Mouse (Mus musculus): ENCODE data around the gene Bend6. TPM values are rescaled to one million over a fixed set of nuclear protein-coding genes. Genes with fewer than 3 reads are reported as not detected.

Gene Bend6
- polyA plus RNA-seq (2014; fragmentation: Illumina TruSeq; extraction: RNeasy Lipid Tissue Mini Kit (QIAGEN cat#74804)) = 1.3 TPM

GRCm38 (mm10) chr1:33907421-33908190, at the start of gene Bend6:
Gene Bend6, minus strand, starts transcription at chr1:33907816.

GRCm38 (mm10) chr1:33908191-33908962, 761 bp upstream of the Bend6 start, which contains the start of gene Dst:
Gene Dst, plus strand, starts transcription at chr1:33908225.

GRCm38 (mm10) chr1:33813868-33814794, 93.5 kb downstream of the Bend6 start, which contains the start of gene Zfp451:
Gene Zfp451, minus strand, starts transcription at chr1:33814595.

Other genes with a start within 250 kb of the Bend6 start
- 19.5 TPM for gene Prim2, start 238.0 kb downstream of the Bend6 start, polyA plus RNA-seq (2014; fragmentation: Illumina TruSeq; extraction: RNeasy Lipid Tissue Mini Kit (QIAGEN cat#74804))
- gene Rab23, start 187.9 kb downstream of the Bend6 start, polyA plus RNA-seq (2014; fragmentation: Illumina TruSeq; extraction: RNeasy Lipid Tissue Mini Kit (QIAGEN cat#74804)) = 27.9 TPM
- 35.2 TPM for gene Bag2, start 150.0 kb downstream of the Bend6 start, polyA plus RNA-seq (2014; fragmentation: Illumina TruSeq; extraction: RNeasy Lipid Tissue Mini Kit (QIAGEN cat#74804))
- 107 TPM for gene Zfp451, start 93.2 kb downstream of the Bend6 start, polyA plus RNA-seq (2014; fragmentation: Illumina TruSeq; extraction: RNeasy Lipid Tissue Mini Kit (QIAGEN cat#74804))
- 76.0 TPM for gene Dst, start 409 bp upstream of the Bend6 start, polyA plus RNA-seq (2014; fragmentation: Illumina TruSeq; extraction: RNeasy Lipid Tissue Mini Kit (QIAGEN cat#74804))